Mouse (Mus musculus) forebrain, postnatal 0 days (tissue): ENCODE results near the gene Zpr1. TPM values are rescaled to one million over a fixed set of nuclear protein-coding genes. Genes with fewer than 3 reads are reported as not detected.

Experiments
- ATAC-seq: fragments of 200-750 bp; cut with Nextera tagmentation; 2 replicates; pipeline ENCODE4 v1.8.0; 2017; ENCODE audit warnings: mild to moderate bottlenecking, moderate library complexity
- DNase-seq: peaks from one replicate; pipeline ENCODE4 v3.0.0-alpha.2; 2015
- H3K27ac ChIP-seq: fragments of 300-500 bp; sonication (generic); 2 replicates; pipeline ENCODE4 v1.5.1; 2014; ENCODE audit warnings: low read depth, mild to moderate bottlenecking, antibody characterized with exemption, low read length, moderate library complexity, mixed read lengths
- H3K27me3 ChIP-seq: fragments of 300-500 bp; sonication (generic); 2 replicates; pipeline ENCODE4 v1.6.1; 2014; ENCODE audit warnings: mild to moderate bottlenecking, low read length, mixed read lengths; ENCODE audit not compliant: insufficient read depth
- H3K36me3 ChIP-seq: fragments of 300-500 bp; sonication (generic); 2 replicates; pipeline ENCODE4 v1.6.1; 2014; ENCODE audit warnings: mild to moderate bottlenecking, moderate library complexity; ENCODE audit not compliant: insufficient read depth
- H3K4me1 ChIP-seq: fragments of 300-500 bp; sonication (generic); 2 replicates; pipeline ENCODE4 v1.6.1; 2014; ENCODE audit warnings: antibody characterized with exemption; ENCODE audit not compliant: insufficient read depth
- H3K4me2 ChIP-seq: fragments of 300-500 bp; sonication (generic); 2 replicates; pipeline ENCODE4 v1.6.1; 2014; ENCODE audit warnings: low read depth, mild to moderate bottlenecking, moderate library complexity
- H3K4me3 ChIP-seq: fragments of 300-500 bp; sonication (generic); 2 replicates; pipeline ENCODE4 v1.5.1; 2014; ENCODE audit warnings: low read depth, low read length, mixed read lengths
- H3K9ac ChIP-seq: fragments of 300-500 bp; sonication (generic); 2 replicates; pipeline ENCODE4 v1.6.1; 2014; ENCODE audit warnings: mild to moderate bottlenecking
- H3K9me3 ChIP-seq: fragments of 300-500 bp; sonication (generic); 2 replicates; pipeline ENCODE4 v1.6.1; 2016; ENCODE audit warnings: low read length
- CTCF ChIP-seq: sonication (generic); IDR thresholded peaks from 2 replicates; pipeline ENCODE4 v1.5.1; 2016; ENCODE audit warnings: antibody characterized with exemption, control low read depth, low read depth
- WGBS: fragments of 180-500 bp; shearing (Covaris S2); extraction: QIAGEN DNeasy Blood & Tissue Kit; methylation state at CpG from one replicate; pipeline ENCODE4 v1.1.7; 2014; 5-methylcytosine and 5-hydroxymethylcytosine counted together
- polyA plus RNA-seq: library from polyadenylated mRNA; unstranded; fragments of >200 nt; fragmentation: Nextera tagmentation; extraction: Ambion mirVana; gene quantifications from 2 replicates; pipeline ENCODE4 v1.2.1, GENCODE M21; 2015
- total RNA-seq: library from RNA; depleted of rRNA; stranded (reverse); fragments of >200 nt; gene quantifications from 2 replicates; pipeline ENCODE4 v1.2.3, GENCODE M21; 2014

The Zpr1 gene
- total and polyA plus RNA-seq, 2 experiments from 2014 or later = 44.1 to 56.0 TPM

DNA sequence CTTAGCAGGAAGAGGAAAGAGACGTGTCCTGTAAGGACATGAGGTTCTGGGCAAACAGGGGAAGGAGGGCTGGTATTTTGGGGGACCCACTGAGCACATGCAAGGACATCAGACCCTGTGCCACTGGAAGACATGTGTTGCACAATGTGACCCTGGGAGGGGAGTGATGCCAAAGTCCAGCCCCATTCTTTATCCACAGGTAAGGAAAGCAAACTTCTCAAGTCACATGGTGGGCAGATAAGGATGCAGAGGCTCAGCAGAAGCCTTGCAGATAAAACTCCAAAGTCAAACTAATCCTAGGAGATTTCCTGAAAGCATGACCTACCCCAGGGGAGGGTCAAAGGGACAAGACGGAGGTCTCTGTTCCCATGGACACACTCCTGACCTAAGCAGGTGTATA lies 31.0 kb upstream of the Zpr1 start:
- Histone ChIP-seq H3K4me1 (no peaks in the 10 kb centered on the region), H3K36me3 (no peaks in the 10 kb centered on the region), H3K9ac (no peak overlapping the region), H3K27me3 (no peaks in the 10 kb centered on the region), H3K4me3 (no peak overlapping the region), H3K4me2 (no peak overlapping the region), H3K27ac (no peak overlapping the region), H3K9me3 (no peaks in the 10 kb centered on the region)
- TF ChIP-seq CTCF = no peak
- DNase-seq = no peak
- ATAC-seq = no peak
- 77% methylated on average over 2 of the region's 2 CpGs for WGBS

DNA sequence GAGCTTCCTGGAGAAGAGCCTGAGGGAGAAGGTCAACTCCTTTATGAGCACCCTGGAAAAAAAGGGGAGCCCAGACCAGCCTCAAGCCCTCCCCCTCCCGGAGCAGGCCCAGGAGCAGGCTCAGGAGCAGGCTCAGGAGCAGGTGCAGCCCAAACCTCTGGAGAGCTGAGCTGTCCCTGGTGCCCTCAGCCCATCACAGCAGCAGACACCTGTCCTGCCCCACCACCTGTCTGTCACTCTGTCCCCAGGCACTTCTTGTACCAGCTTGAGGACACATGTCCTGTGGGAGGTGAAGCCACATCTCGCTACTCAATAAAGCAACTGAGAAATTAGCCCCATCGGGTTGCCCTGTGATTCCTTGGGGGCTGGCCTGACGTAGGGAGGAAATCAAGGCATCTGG lies 29.7 kb upstream of the Zpr1 start:
- Histone ChIP-seq H3K9me3 (no peaks in the 10 kb centered on the region), H3K36me3 (no peaks in the 10 kb centered on the region), H3K27ac (no peak overlapping the region), H3K4me1 (no peaks in the 10 kb centered on the region), H3K27me3 (no peaks in the 10 kb centered on the region), H3K9ac (no peak overlapping the region), H3K4me3 (no peak overlapping the region), H3K4me2 (no peak overlapping the region)
- no peak for DNase-seq
- no peak for ATAC-seq
- 72% methylated on average over 4 of the region's 4 CpGs for WGBS
- no peak for TF ChIP-seq CTCF

- H3K9me3 ChIP-seq = no peaks in the 10 kb centered on the region
- no peaks in the 10 kb centered on the region for H3K4me1 ChIP-seq
- no peaks in the 10 kb centered on the region for H3K36me3 ChIP-seq
- ATAC-seq (no peak), DNase-seq (no peak)
- no peaks in the 10 kb centered on the region for H3K27me3 ChIP-seq
- H3K4me2 ChIP-seq = no peak overlapping the region
- no peak overlapping the region for H3K27ac ChIP-seq
- no peak overlapping the region for H3K9ac ChIP-seq
- H3K4me3 ChIP-seq = no peak overlapping the region
- WGBS = 40% methylated on average over 8 of the region's 8 CpGs
- TF ChIP-seq CTCF = no peak
Observed at GRCm38 (mm10) chr9:46243584-46243983, 29.3 kb upstream of the Zpr1 start.

DNA sequence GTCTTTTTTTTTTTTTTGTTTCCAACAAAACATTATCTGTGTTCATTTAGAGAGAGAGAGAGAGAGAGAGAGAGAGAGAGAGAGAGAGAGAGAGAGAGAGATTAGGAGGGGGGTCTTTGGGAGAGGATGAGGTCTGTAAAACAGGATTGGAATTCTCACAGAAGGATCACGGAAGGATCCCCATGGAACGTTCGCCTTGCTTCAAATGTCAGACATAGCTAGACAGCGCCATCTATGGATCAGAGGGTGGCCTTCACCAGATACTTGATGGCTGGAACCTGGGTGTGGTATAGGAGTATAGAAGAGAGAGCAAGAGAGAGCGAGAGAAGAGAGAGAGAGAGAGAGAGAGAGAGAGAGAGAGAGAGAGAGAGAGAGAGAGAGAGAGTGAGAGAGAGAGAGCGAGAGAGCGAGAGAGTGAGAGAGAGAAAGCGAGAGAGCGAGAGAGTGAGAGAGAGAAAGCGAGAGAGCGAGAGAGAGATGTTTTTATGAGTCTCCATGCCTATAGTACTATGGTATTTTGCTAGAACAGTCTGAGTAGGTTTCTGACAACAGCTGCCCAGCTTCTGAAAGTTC lies 26.0 kb upstream of the Zpr1 start:
- DNase-seq (peak; percentile 89), ATAC-seq (peak; percentile 95)
- TF ChIP-seq CTCF = peak; percentile 90
- Histone ChIP-seq H3K36me3 (no peaks in the 10 kb centered on the region), H3K4me2 (no peak overlapping the region), H3K27ac (no peak overlapping the region), H3K9ac (no peak overlapping the region), H3K27me3 (no peaks in the 10 kb centered on the region), H3K9me3 (no peaks in the 10 kb centered on the region), H3K4me3 (no peak overlapping the region), H3K4me1 (no peaks in the 10 kb centered on the region)
- WGBS = 25% methylated on average over 11 of the region's 11 CpGs

- ATAC-seq = no peak
- DNase-seq = no peak
- 91% methylated on average over 7 of the region's 7 CpGs for WGBS
- Histone ChIP-seq H3K4me1 (no peaks in the 10 kb centered on the region), H3K27me3 (no peaks in the 10 kb centered on the region), H3K4me3 (no peak overlapping the region), H3K36me3 (no peaks in the 10 kb centered on the region), H3K27ac (no peak overlapping the region), H3K4me2 (no peak overlapping the region), H3K9me3 (no peaks in the 10 kb centered on the region), H3K9ac (no peak overlapping the region)
- no peak for TF ChIP-seq CTCF
Observed at GRCm38 (mm10) chr9:46256177-46256576, 16.7 kb upstream of the Zpr1 start.

DNA sequence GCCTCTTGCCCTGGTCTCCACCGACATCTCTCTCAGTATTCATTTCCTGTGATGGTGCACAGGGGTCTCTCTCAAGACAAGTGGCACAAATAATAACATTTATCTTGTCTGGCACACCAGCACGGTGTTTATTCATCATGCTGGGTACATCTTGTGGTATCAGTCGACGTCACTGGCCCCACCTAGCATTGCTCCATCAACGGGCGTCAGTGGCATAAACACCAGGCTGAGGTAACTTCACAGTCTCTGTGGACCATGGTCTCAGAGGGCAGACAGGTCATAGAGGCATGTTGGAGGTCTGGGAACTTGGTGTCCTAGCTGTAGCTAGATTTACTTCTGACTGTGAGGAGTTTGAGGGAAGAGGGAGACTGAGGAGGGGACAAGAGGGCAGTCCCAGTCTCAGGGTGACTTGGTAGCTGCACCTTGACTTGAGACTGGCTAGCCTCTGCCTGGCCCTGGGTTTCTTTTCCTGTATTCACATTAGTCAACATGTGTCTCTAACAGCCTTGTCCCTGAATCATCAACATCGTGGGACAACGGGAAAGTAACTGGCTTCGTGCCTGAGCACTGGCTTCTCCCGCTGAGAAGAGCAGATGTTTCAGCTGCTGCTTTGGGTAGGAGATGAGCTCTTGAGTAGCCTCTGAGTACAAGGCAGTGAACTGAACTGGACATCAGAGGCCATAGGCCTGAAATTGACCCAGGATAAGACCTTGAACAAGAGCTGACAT lies 16.0 kb upstream of the Zpr1 start:
- no peak for ATAC-seq

DNA sequence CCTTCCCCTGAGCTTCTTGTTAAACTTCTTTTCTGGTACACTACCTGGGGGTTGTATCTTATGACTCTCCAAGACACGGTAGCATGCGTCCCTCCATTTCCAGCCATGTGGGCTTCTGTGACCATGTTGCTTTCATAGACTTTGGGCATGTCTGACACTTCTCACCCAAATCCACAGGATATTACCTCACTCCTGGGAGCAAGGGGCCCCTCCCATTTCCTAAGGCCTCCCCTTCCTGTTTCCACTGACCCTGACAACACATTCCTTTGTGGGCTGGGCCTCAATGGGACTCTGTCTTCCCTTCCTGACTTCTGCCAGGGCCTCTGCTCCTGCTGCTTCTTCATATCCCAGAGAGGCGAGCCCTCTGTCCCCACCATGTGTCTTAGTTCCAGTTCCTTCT lies 15.3 kb upstream of the Zpr1 start:
- Histone ChIP-seq H3K4me3 (no peak overlapping the region), H3K27ac (no peak overlapping the region), H3K9ac (no peak overlapping the region), H3K4me1 (no peaks in the 10 kb centered on the region), H3K36me3 (no peaks in the 10 kb centered on the region), H3K27me3 (no peaks in the 10 kb centered on the region), H3K9me3 (no peaks in the 10 kb centered on the region), H3K4me2 (no peak overlapping the region)
- ATAC-seq (no peak), DNase-seq (no peak)
- WGBS = 88% methylated on average over 3 of the region's 3 CpGs
- TF ChIP-seq CTCF = no peak

More for the DNA sequence above, 16.0 kb upstream of the Zpr1 start:
- WGBS = 92% methylated on average over 10 of the region's 10 CpGs
- H3K27ac ChIP-seq = no peak overlapping the region
- no peak overlapping the region for H3K4me2 ChIP-seq
- no peaks in the 10 kb centered on the region for H3K27me3 ChIP-seq
- H3K4me1 ChIP-seq = no peaks in the 10 kb centered on the region
- no peak overlapping the region for H3K9ac ChIP-seq
- no peak overlapping the region for H3K4me3 ChIP-seq
- no peaks in the 10 kb centered on the region for H3K36me3 ChIP-seq
- no peak for TF ChIP-seq CTCF
- DNase-seq = no peak
- no peaks in the 10 kb centered on the region for H3K9me3 ChIP-seq
